Mouse (Mus musculus) WW6 (cell line): ENCODE measurements around the gene Ifnl2.
A peak's percentile ranks its signal among the peaks of the same experiment; 100 is the strongest.
"Not testable (repeated sequence)": the region's sequence is repeated elsewhere in the genome, so short reads cannot be mapped to it uniquely, and the experiment has no call there.

Experiments
- DNase-seq: peaks from one replicate; pipeline ENCODE4 v3.0.0-alpha.2; 2013; ENCODE audit warnings: low read depth, low spot score

The Ifnl2 gene

GRCm38 (mm10) chr7:28510405-28510974 is at the start of gene Ifnl2:
Ifnl2 (minus strand) TSS chr7:28510455.
- not testable (repeated sequence) for DNase-seq

GRCm38 (mm10) chr7:28558486-28558885 is 48.2 kb upstream of the Ifnl2 start:
- DNase-seq = no peak

GRCm38 (mm10) chr7:28557708-28558107 is 47.5 kb upstream of the Ifnl2 start:
- DNase-seq = no peak

GRCm38 (mm10) chr7:28557069-28557468 is 46.8 kb upstream of the Ifnl2 start:
- DNase-seq = no peak

DNA sequence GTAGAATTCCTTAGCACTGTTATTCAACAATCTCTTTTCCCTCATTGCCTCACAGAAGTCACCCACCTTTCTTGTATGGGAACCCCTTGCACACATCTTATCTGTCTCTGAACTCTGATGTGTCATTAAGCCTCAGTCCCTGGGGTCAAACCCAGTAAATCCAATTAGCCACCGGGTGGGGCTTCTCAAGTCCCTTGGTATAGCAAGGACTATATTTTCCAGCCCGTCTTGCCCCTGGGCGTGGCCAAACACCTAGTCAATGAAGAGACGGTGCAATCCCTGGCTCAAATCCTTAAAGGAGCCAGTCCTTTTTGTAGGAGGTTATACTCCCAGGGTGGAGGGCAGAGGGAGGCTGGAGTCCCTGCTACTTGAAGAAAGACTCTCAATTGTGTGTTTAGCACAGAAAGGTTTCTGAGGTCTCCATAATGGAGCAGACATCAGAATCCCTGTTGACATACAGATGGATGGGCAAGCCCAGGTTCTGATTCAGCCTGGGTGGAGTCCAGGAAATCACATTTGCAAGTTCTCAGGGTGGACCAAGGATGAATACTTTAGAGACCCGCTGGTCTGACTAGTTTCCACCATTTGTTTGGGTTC is 45.8 kb upstream of the Ifnl2 start:
- DNase-seq = no peak

DNA sequence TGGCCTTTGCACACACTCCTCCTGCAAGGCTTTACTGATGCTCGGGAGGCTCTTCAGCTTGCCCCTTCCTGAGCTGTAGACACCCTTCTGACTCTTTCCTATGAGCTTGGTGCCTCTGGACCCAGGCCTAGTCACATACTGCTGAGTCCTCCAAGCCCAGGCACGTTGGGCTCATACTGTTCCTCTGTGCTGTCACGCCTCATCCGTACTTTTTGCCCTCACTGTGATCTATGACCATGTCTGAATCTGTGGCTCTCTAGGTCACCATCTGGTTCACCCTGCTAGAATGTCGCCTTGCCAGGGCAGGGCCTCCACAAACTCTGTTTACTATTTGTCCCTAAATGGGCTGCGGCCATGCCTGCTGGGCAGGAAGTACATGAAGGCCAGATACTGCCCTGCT is 42.8 kb upstream of the Ifnl2 start:
- DNase-seq = no peak

- no peak for DNase-seq
Measured at GRCm38 (mm10) chr7:28547628-28548027, 37.4 kb upstream of the Ifnl2 start.

GRCm38 (mm10) chr7:28547154-28547553 is 36.9 kb upstream of the Ifnl2 start, which contains the start of gene Nccrp1:
Nccrp1 (minus strand) TSS chr7:28547254.
- DNase-seq = no peak

DNA sequence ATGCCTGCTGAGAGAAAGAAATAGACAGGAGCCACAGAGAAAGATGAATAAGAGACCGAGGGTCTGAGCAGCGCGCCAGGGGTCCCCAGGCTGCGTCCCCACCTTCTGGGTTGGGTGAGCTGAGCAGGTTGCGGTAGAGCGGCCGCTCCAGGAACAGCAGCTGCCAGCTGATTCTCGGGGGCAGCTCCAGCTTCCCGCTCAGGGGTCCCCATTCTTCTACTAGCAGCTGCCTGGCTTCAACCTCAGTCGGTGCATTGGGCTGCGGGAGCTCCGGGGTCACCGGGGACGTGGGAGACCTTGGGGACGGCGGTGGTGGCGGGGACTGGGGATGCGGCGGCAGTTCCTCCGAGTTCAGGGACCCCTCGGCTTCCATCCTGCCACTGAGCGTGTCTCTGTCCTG is 36.4 kb upstream of the Ifnl2 start:
- no peak for DNase-seq

DNA sequence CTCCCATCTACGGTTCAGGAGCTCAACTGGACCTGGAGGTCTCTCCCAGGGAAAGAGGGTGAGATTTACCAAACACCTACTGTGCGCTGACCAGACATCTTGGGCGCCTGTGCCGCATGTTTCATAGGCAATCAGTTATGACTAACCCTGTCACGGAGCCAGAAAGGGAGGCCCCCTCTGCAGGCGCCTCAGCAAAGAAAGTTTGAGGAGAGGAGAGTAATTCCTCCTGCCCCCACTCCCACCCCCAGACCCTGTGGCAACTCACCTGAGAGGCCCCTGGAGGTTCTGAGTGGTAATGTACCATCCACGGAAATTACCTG is 35.6 kb upstream of the Ifnl2 start:
- no peak for DNase-seq

- no peak for DNase-seq
Measured at GRCm38 (mm10) chr7:28545048-28545890, 35.0 kb upstream of the Ifnl2 start.

DNA sequence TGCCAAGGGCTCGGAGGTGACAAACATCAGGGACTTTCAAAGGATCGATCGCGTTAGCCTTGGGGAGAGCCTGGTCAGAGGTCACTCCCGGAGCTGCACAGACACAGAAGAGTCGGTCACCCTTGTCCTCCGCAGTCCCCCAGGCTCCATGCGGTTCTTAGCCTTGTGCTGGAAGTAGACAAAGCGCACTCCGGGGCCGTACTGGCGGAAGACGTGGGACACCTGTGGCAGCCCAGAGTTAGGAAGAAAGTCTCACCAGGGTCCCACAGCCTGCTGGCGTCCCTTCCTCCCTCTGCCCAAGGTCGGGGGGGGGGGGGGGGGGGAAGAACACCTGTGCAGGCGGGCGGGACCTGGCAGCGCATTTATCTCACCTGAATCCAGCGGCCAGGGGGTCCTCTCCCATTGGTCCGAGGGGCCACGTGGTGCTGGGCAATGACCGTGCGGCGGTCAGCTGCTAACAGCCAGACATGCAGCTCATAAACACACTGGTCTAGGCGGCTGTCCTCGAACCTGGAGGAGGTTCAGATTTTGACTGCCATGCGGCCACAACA is 33.9 kb upstream of the Ifnl2 start:
- DNase-seq = no peak

GRCm38 (mm10) chr7:28540526-28540925 is 30.3 kb upstream of the Ifnl2 start, which contains the start of gene Sycn:
Sycn (plus strand) TSS chr7:28540885.
- no peak for DNase-seq

GRCm38 (mm10) chr7:28538886-28539285 is 28.6 kb upstream of the Ifnl2 start:
- DNase-seq = not testable (repeated sequence)

DNA sequence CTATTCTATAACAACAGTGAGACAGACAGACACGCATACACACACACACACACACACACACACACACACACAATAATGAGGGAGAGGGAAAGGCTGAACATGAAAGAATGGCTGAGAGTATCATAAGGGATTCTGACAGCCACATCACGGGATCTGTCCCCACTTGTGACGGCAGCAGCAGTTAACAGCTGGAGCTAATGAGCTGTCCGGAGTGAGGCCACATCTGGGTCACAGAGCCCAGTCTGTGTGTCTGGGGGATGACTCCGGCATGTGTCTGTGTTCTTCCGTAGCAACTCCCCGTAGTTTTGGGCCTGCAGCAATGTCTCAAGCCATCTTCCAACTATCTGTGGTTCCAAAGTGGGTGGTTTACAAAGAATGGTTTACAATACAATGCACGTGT is 21.8 kb upstream of the Ifnl2 start:
- DNase-seq = no peak

DNA sequence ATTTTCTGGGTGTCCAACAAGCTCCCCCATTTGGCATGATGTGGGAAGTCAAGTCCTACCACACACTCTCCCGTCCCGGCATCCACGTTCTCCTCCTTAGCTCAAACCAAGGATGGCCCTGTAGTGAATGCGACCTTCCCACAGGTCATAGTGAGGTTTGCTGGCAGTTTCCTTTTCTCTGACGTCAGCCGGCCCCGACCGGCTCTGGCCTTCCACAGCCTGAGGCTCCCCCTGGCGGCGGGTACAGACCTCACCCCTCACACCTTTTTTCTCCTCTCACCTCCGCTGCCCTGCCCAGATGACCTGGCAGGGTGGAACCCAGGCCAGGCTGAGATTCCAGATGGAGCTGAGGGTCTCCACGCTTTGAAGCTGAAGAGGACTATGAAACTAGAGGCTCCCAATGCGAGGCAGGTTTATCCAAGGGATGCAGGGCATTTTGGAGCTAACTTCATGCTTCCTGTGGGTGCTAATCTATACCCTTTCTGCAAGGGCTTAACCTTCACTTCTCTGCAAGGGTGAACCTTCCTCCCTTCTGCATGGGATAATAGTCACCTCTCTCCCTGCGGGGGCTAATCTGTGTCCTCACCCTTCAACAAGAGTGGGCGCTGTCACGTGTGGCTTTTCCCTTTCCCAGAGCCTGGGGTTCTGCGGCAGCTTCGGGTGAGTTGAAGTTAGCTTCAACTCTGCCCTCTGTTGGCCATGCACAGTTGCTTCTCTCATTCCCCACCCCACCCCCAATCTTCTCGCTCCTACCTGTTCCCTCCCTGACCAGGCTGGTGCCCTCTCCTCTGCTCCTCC is 17.9 kb upstream of the Ifnl2 start:
- peak; percentile 82 for DNase-seq

DNA sequence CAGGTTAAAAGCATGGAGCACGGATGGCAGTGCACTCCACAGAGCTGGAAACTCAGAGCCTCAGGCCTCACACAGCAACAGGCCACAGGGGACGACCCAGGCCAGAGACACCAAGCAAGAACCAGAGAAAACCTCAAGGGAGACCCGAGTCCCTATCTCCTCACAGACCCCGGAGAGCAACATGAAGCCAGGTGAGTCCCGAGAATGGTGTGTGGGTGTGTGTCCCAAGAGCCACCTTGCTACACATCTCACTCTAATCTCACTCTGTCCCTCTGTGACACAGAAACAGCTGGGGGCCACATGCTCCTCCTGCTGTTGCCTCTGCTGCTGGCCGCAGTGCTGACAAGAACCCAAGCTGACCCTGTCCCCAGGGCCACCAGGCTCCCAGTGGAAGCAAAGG is 12.3 kb upstream of the Ifnl2 start, which contains the start of gene Ifnl3:
Ifnl3 (plus strand) TSS at position 301 of the 400 bp plus-strand sequence.
- not testable (repeated sequence) for DNase-seq

- DNase-seq = no peak
Measured at GRCm38 (mm10) chr7:28511441-28511840, 1.2 kb upstream of the Ifnl2 start.

DNA sequence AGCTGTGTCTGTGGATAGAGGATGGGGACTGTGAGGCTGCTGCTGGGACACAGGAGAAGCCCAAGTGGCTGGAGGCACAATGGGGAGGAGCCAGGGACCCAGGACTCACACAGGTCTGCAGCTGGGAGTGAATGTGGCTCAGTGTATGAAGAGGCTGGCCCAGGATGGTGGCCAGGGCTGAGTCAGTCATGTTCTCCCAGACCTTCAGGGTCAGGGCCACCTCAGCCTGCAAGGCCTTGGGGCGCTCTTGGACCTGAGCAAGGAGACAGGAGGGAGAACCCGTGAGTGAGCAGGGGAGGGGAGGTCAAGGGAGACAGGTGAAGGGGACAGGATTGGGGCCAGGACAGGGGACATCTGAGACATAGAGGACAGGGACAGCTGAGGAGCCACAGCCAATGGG is 1.1 kb downstream of the Ifnl2 start:
- not testable (repeated sequence) for DNase-seq

- no peak for DNase-seq
Measured at GRCm38 (mm10) chr7:28505585-28505984, 4.7 kb downstream of the Ifnl2 start.

GRCm38 (mm10) chr7:28495426-28495825 is 14.8 kb downstream of the Ifnl2 start:
- no peak for DNase-seq

DNA sequence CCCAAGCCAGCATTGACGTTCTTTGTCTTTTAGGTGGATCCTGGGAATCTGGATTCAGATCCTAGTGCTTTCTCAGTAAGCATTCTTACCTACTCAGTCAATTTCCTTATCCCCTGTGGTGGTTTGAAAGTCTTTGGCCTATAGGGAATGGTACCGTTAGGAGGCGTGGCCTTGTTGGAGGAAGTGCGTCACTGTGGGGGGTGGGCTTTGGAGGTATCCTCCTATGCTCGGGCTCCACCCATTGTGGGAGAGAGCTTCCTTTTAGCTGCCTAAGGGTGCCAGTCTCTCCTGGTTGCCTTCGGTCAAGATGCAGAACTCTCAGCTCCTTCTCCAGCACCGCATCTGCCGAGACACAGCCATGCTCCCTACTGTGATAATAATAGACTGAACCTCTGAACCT is 17.9 kb downstream of the Ifnl2 start:
- DNase-seq = peak; percentile 57
